Mouse (Mus musculus) ES-Bruce4 (cell line): ENCODE results near the gene Trim17.

Source experiments
- CTCF ChIP-seq: IDR thresholded peaks from one replicate; pipeline ENCODE4 v1.8.1; 2011; ENCODE audit warnings: low read depth, low read length
- EP300 ChIP-seq: IDR thresholded peaks from 2 replicates; pipeline ENCODE4 v1.6.1; 2011; ENCODE audit warnings: low read depth, low read length; ENCODE audit not compliant: insufficient read depth
- POLR2A ChIP-seq: IDR thresholded peaks from one replicate; pipeline ENCODE4 v1.8.1; 2011; ENCODE audit warnings: low read length; ENCODE audit not compliant: insufficient read depth

DNA sequence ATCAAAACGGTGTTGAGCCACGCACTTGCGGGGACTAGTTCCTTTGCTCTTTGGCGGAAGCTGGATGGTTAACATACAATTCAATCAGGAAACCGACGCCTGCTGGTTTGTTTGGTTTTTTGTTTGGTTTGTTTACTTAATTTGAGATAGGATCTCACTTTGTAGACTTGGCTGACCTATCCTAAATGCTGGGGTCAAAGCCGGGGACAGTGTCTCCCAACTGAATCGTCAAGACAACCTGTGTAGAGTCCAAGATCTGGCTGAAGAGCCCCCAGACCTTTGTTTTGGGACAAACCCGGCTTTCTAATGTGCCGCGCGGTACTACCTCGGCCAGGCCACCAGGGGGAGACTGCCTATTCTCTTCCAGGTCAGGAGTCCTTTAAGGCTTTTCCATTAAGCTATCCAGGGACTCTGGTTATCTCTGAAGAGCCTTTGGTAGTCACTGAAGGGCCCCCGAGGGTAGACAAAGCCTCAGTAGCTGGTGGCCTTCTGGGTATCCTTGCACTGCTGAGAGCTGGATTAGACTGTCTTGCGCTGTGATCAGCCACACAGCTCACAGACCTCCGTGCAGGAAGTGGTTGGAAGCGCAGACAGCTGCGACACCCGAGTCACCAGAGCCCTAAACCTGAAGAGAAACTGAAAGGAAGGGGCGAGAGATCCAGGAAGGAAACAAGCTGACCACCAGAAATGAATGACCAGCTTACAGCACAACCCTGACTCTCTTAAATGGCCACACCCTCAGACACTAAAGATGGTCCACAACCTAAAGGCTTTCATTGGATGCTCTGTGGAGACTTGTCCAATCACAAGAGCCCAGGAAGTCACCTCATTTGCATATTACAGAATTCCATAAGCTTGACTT, 26.5 kb upstream of the Trim17 start:
- TF ChIP-seq POLR2A (no peak), EP300 (no peak), CTCF (peak; percentile 73)
